10 mouse cellular contexts compared by ENCODE assay signal in the genomic region with DNA sequence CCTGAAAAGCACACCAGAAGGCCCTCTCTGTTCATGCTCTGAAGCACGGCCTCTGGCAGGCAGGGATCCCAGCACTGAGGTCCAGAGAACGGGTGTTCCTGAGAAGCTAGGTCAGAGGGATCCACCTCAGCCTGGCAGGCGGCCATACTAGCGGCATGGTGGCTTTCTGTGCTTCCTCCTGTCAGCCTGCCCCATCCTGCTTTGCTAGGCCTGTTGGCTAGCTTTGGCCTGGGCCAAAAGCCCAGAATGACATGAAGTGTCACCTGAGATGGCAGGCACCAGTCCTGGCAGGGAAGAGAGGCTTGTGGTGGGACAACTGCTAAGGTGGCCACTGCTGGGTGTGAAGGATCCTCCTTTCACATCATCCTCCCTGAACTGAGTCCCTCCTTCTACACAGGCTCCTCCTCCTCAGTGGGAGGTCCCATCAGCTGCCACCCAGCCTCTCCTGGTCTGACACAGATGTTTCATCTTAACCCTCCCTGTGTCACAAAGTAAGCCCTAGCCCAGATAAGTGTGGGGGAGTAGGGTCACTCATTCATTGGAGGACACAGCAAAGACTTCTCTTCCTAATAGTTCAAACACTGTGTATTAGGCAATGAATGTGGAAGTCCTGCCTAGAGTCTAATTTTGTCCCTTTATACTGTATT.
A peak's percentile ranks its signal among the peaks of the same experiment; 100 is the strongest.
DNase-seq lines count a peak whose midpoint lies in the region; ATAC-seq and TF ChIP-seq lines count a peak whose summit lies in the region.
"Had no signal": no experiment of that assay in that cellular context is flagged by ENCODE, and none has a peak within 500 bp of the region (broad histone marks: within the 10 kb centered on the region; RNA-seq: fewer than 3 reads in every experiment).

No protein-coding gene starts in this region.

- no peaks in the 10 kb centered on the region for H3K36me3 ChIP-seq in kidney, postnatal 0 days (ENCODE audit: insufficient read depth, low read length)
- H3K36me3 ChIP-seq: limb, embryonic 15.5 days; stomach, embryonic 15.5 days had no signal

- H3K27ac ChIP-seq in cerebellum, adult 2 months (ENCODE audit: insufficient read depth, low read length), result no peak overlapping the region
- H3K27ac ChIP-seq in kidney, postnatal 0 days, result 0 out of 2 replicates have a peak overlapping the region, but pooled peaks have one; percentile 19
- H3K27ac ChIP-seq: limb, embryonic 15.5 days; stomach, embryonic 15.5 days had no signal

- no peaks in the 10 kb centered on the region for H3K27me3 ChIP-seq in cerebellum, adult 2 months (ENCODE audit: control insufficient read depth, insufficient read depth, low read length)
- H3K27me3 ChIP-seq in kidney, postnatal 0 days (ENCODE audit: insufficient read depth, low read length), result no peaks in the 10 kb centered on the region

- no peak for TF ChIP-seq POLR2A in cerebellum, adult 2 months (IDR thresholded peaks at IDR 0.05; ENCODE audit: borderline replicate concordance, insufficient read depth, low read length)

- peaks cover 4% of the 10 kb centered on the region; the same call in 1 of the 2 replicates for H3K4me1 ChIP-seq in cerebellum, adult 2 months (ENCODE audit: control insufficient read depth, insufficient read depth, low read length)
- H3K4me1 ChIP-seq in kidney, postnatal 0 days (replicated peaks; ENCODE audit: insufficient read depth, low read length), result 0 out of 2 replicates have a peak, but pooled peaks cover 6% of the 10 kb centered on the region
- H3K4me1 ChIP-seq: stomach, embryonic 15.5 days had no signal

- DNase-seq in kidney, adult 11 months, result peak; percentile 39
- DNase-seq in kidney, adult 18-20 months, result no peak
- peak; percentile 84 to 91 for DNase-seq in cerebellum, adult 2 months
- peak; percentile 27 to 52 for DNase-seq in gastrocnemius, adult 8-10 months (ENCODE audit: low spot score in 2 of 2)
- peak; percentile 66 for DNase-seq in kidney, postnatal 0 days (ENCODE audit: low spot score)
- DNase-seq in embryo, embryonic 10 days (ENCODE audit: low spot score), result no peak
- no peak for DNase-seq in yolk sac, embryonic 10.5 days (ENCODE audit: low spot score)
- no peak for DNase-seq in natural killer cell, adult 2 months (ENCODE audit: low spot score in 2 of 2)

- TF ChIP-seq CTCF in cerebellum, adult 2 months (IDR thresholded peaks at IDR 0.05; ENCODE audit: borderline replicate concordance, insufficient read depth, low read depth, low read length), result no peak
- no peak for TF ChIP-seq CTCF in kidney, postnatal 0 days (IDR thresholded peaks at IDR 0.05; ENCODE audit: low read depth)

- H3K4me2 ChIP-seq in kidney, postnatal 0 days (ENCODE audit: low read length), result no peak overlapping the region
- H3K4me2 ChIP-seq: limb, embryonic 15.5 days; stomach, embryonic 15.5 days had no signal

- no peak overlapping the region for H3K4me3 ChIP-seq in cerebellum, adult 2 months (replicated peaks; ENCODE audit: insufficient read depth, low read depth, low read length)
- H3K4me3 ChIP-seq in kidney, postnatal 0 days (replicated peaks; ENCODE audit: low read depth, low read length), result no peak overlapping the region
- H3K4me3 ChIP-seq: limb, embryonic 15.5 days; stomach, embryonic 15.5 days had no signal

- H3K9ac ChIP-seq in kidney, postnatal 0 days (ENCODE audit: low read depth, low read length), result no peak overlapping the region
- H3K9ac ChIP-seq: limb, embryonic 15.5 days; stomach, embryonic 15.5 days had no signal

- no peaks in the 10 kb centered on the region for H3K9me3 ChIP-seq in kidney, postnatal 0 days (replicated peaks; ENCODE audit: low read length)
- H3K9me3 ChIP-seq: limb, embryonic 15.5 days; stomach, embryonic 15.5 days had no signal

- WGBS in cerebellum, adult 2 months, result 11% methylated on average over 4 of the region's 4 CpGs
- 59% methylated on average over 4 of the region's 4 CpGs for WGBS in kidney, postnatal 0 days

- ATAC-seq in kidney, postnatal 0 days (replicated peaks; ENCODE audit: low FRiP score, low read depth), result peak; percentile 68

Comparison
In these comparisons a context has a peak if more than half of its experiments do, and no peak if none do; other contexts are left out.
1. DNase-seq: peak in kidney, adult 11 months (single experiment), cerebellum, adult 2 months (2 of 2), gastrocnemius, adult 8-10 months (2 of 2) and kidney, postnatal 0 days (single experiment); none in kidney, adult 18-20 months (single experiment), embryo, embryonic 10 days (single experiment), yolk sac, embryonic 10.5 days (single experiment) and natural killer cell, adult 2 months (0 of 2).